Mouse (Mus musculus): ENCODE results near the gene Bad. TPM values are rescaled to one million over a fixed set of nuclear protein-coding genes. Genes with fewer than 3 reads are reported as not detected.

Bad gene
- polyA plus RNA-seq, 1 experiment from 2014 or later, result 70.9 TPM

- 9% methylated on average over 15 of the region's 15 CpGs for WGBS
- ATAC-seq (ENCODE audit: low FRiP score, low TSS enrichment), result 0 out of 2 replicates have a peak, but pooled peaks have one; percentile 5
- Histone ChIP-seq H3K9ac (ENCODE audit: low read depth, low read length) (peak overlapping the region; percentile 71), H3K4me1 (ENCODE audit: control insufficient read depth, insufficient read depth, low read length) (peaks cover 34% of the 10 kb centered on the region), H3K27ac (ENCODE audit: low read depth, low read length) (peak overlapping the region; percentile 20; the same call in 1 of the 2 replicates), H3K27me3 (ENCODE audit: control insufficient read depth, insufficient read depth, low read length) (no peaks in the 10 kb centered on the region), H3K36me3 (ENCODE audit: control insufficient read depth, insufficient read depth, low read length) (peaks cover 27% of the 10 kb centered on the region), H3K4me3 (ENCODE audit: low read length) (peak overlapping the region; percentile 64), H3K9me3 (ENCODE audit: control insufficient read depth, low read length) (no peaks in the 10 kb centered on the region), H3K4me2 (replicated peaks; ENCODE audit: low read depth, low read length) (peak overlapping the region; percentile 80)
Observed at GRCm38 (mm10) chr19:6968491-6969271, 27.0 kb downstream of the Bad start.

- Histone ChIP-seq H3K4me1 (ENCODE audit: control insufficient read depth, insufficient read depth, low read length) (peaks cover 34% of the 10 kb centered on the region), H3K9me3 (ENCODE audit: control insufficient read depth, low read length) (no peaks in the 10 kb centered on the region), H3K27ac (ENCODE audit: low read depth, low read length) (peak overlapping the region; percentile 20; the same call in 1 of the 2 replicates), H3K27me3 (ENCODE audit: control insufficient read depth, insufficient read depth, low read length) (no peaks in the 10 kb centered on the region), H3K4me3 (ENCODE audit: low read length) (peak overlapping the region; percentile 64), H3K4me2 (replicated peaks; ENCODE audit: low read depth, low read length) (peak overlapping the region; percentile 80), H3K36me3 (ENCODE audit: control insufficient read depth, insufficient read depth, low read length) (peaks cover 21% of the 10 kb centered on the region), H3K9ac (ENCODE audit: low read depth, low read length) (peak overlapping the region; percentile 71)
- WGBS, result under 1% methylated on average over 20 of the region's 20 CpGs
- ATAC-seq (ENCODE audit: low FRiP score, low TSS enrichment), result no peak; the same call in 1 of the 2 replicates
Observed at GRCm38 (mm10) chr19:6969291-6969664, 27.6 kb downstream of the Bad start.

GRCm38 (mm10) chr19:6969665-6970381, 28.2 kb downstream of the Bad start:
- 1% methylated on average over 55 of the region's 55 CpGs for WGBS
- H3K9me3 ChIP-seq (ENCODE audit: control insufficient read depth, low read length), result no peaks in the 10 kb centered on the region
- no peak overlapping the region; the same call in 1 of the 2 replicates for H3K27ac ChIP-seq (ENCODE audit: low read depth, low read length)
- ATAC-seq (ENCODE audit: low FRiP score, low TSS enrichment), result peak; percentile 70
- no peaks in the 10 kb centered on the region for H3K27me3 ChIP-seq (ENCODE audit: control insufficient read depth, insufficient read depth, low read length)
- peak overlapping the region; percentile 71 for H3K9ac ChIP-seq (ENCODE audit: low read depth, low read length)
- H3K4me3 ChIP-seq (ENCODE audit: low read length), result peak overlapping the region; percentile 64
- peaks cover 34% of the 10 kb centered on the region for H3K4me1 ChIP-seq (ENCODE audit: control insufficient read depth, insufficient read depth, low read length)
- H3K36me3 ChIP-seq (ENCODE audit: control insufficient read depth, insufficient read depth, low read length), result peaks cover 16% of the 10 kb centered on the region
- peak overlapping the region; percentile 80 for H3K4me2 ChIP-seq (replicated peaks; ENCODE audit: low read depth, low read length)

GRCm38 (mm10) chr19:6970460-6971085, 28.9 kb downstream of the Bad start:
- Histone ChIP-seq H3K27ac (ENCODE audit: low read depth, low read length) (peak overlapping the region; percentile 37; the same call in 1 of the 2 replicates), H3K9me3 (ENCODE audit: control insufficient read depth, low read length) (no peaks in the 10 kb centered on the region), H3K27me3 (ENCODE audit: control insufficient read depth, insufficient read depth, low read length) (no peaks in the 10 kb centered on the region), H3K4me2 (replicated peaks; ENCODE audit: low read depth, low read length) (peak overlapping the region; percentile 80), H3K4me3 (ENCODE audit: low read length) (peak overlapping the region; percentile 64), H3K9ac (ENCODE audit: low read depth, low read length) (peak overlapping the region; percentile 42), H3K4me1 (ENCODE audit: control insufficient read depth, insufficient read depth, low read length) (peaks cover 34% of the 10 kb centered on the region), H3K36me3 (ENCODE audit: control insufficient read depth, insufficient read depth, low read length) (peaks cover 10% of the 10 kb centered on the region)
- no peak for ATAC-seq (ENCODE audit: low FRiP score, low TSS enrichment)
- WGBS, result 24% methylated on average over 11 of the region's 11 CpGs

GRCm38 (mm10) chr19:6971644-6972043, 30.0 kb downstream of the Bad start:
- Histone ChIP-seq H3K4me2 (replicated peaks; ENCODE audit: low read depth, low read length) (no peak overlapping the region), H3K4me1 (ENCODE audit: control insufficient read depth, insufficient read depth, low read length) (peaks cover 41% of the 10 kb centered on the region), H3K36me3 (ENCODE audit: control insufficient read depth, insufficient read depth, low read length) (peaks cover under 1% of the 10 kb centered on the region; the same call in 1 of the 2 replicates), H3K4me3 (ENCODE audit: low read length) (no peak overlapping the region), H3K27ac (ENCODE audit: low read depth, low read length) (no peak overlapping the region), H3K27me3 (ENCODE audit: control insufficient read depth, insufficient read depth, low read length) (no peaks in the 10 kb centered on the region), H3K9ac (ENCODE audit: low read depth, low read length) (peak overlapping the region; percentile 34; the same call in 1 of the 2 replicates), H3K9me3 (ENCODE audit: control insufficient read depth, low read length) (no peaks in the 10 kb centered on the region)
- 10% methylated on average over 6 of the region's 6 CpGs for WGBS
- ATAC-seq (ENCODE audit: low FRiP score, low TSS enrichment), result no peak

- H3K4me1 ChIP-seq (ENCODE audit: control insufficient read depth, insufficient read depth, low read length), result peaks cover 46% of the 10 kb centered on the region
- no peak overlapping the region for H3K4me3 ChIP-seq (ENCODE audit: low read length)
- H3K27me3 ChIP-seq (ENCODE audit: control insufficient read depth, insufficient read depth, low read length), result no peaks in the 10 kb centered on the region
- no peaks in the 10 kb centered on the region for H3K9me3 ChIP-seq (ENCODE audit: control insufficient read depth, low read length)
- 69% methylated on average over 13 of the region's 13 CpGs for WGBS
- ATAC-seq (ENCODE audit: low FRiP score, low TSS enrichment), result no peak
- H3K9ac ChIP-seq (ENCODE audit: low read depth, low read length), result no peak overlapping the region
- H3K36me3 ChIP-seq (ENCODE audit: control insufficient read depth, insufficient read depth, low read length), result peaks cover 6% of the 10 kb centered on the region
- H3K4me2 ChIP-seq (replicated peaks; ENCODE audit: low read depth, low read length), result no peak overlapping the region
- H3K27ac ChIP-seq (ENCODE audit: low read depth, low read length), result no peak overlapping the region
Observed at GRCm38 (mm10) chr19:6972247-6972917, 30.7 kb downstream of the Bad start.

GRCm38 (mm10) chr19:6973581-6974190, 32.0 kb downstream of the Bad start:
- Histone ChIP-seq H3K9me3 (ENCODE audit: control insufficient read depth, low read length) (no peaks in the 10 kb centered on the region), H3K9ac (ENCODE audit: low read depth, low read length) (peak overlapping the region; percentile 87; the same call in 1 of the 2 replicates), H3K4me3 (ENCODE audit: low read length) (peak overlapping the region; percentile 82), H3K27me3 (ENCODE audit: control insufficient read depth, insufficient read depth, low read length) (no peaks in the 10 kb centered on the region), H3K4me1 (ENCODE audit: control insufficient read depth, insufficient read depth, low read length) (peaks cover 50% of the 10 kb centered on the region), H3K4me2 (replicated peaks; ENCODE audit: low read depth, low read length) (peak overlapping the region; percentile 91), H3K27ac (ENCODE audit: low read depth, low read length) (no peak overlapping the region), H3K36me3 (ENCODE audit: control insufficient read depth, insufficient read depth, low read length) (peaks cover 20% of the 10 kb centered on the region)
- WGBS, result 23% methylated on average over 11 of the region's 12 CpGs
- no peak for ATAC-seq (ENCODE audit: low FRiP score, low TSS enrichment)
